Mouse (Mus musculus): Measurements from ENCODE around the gene Uqcrc1. TPM values are rescaled to one million over a fixed set of nuclear protein-coding genes. Genes with fewer than 3 reads are reported as not detected.

Gene Uqcrc1
- total and polyA plus RNA-seq, 3 experiments = 173 to 452 (median 188) TPM

- Histone ChIP-seq H3K36me3 (replicated peaks) (peaks cover 53% of the 10 kb centered on the region), H3K4me3 (ENCODE audit: low read depth, low read length) (peak overlapping the region; percentile 56; the same call in 1 of the 2 replicates), H3K4me1 (ENCODE audit: insufficient read depth, low read depth, low read length) (peaks cover 61% of the 10 kb centered on the region), H3K9me3 (replicated peaks) (no peaks in the 10 kb centered on the region), H3K27me3 (ENCODE audit: insufficient read depth, low read length) (no peaks in the 10 kb centered on the region)
- DNase-seq (ENCODE audit: low spot score) = peak; percentile 69
- TF ChIP-seq GATA1 (IDR thresholded peaks at IDR 0.05; ENCODE audit: borderline replicate concordance, low read length) = no peak
- ATAC-seq (ENCODE audit: extremely low read depth, insufficient number of reproducible peaks, low FRiP score, poor library complexity, severe bottlenecking) = no peak; the same call in 1 of the 2 replicates
Measured at GRCm38 (mm10) chr9:108999167-108999526, 62.7 kb downstream of the Uqcrc1 start.

Other genes with a start within 250 kb of the Uqcrc1 start
- not detected in 2 replicates for gene Prkar2a, start 247.3 kb upstream of the Uqcrc1 start, total RNA-seq (2014; fragmentation: Nextera tagmentation)
- 0.29 and 0.38 TPM in 2 replicates for gene Prkar2a, start 247.3 kb upstream of the Uqcrc1 start, total RNA-seq (2017)
- 0.19 TPM in 1 of 2 replicates, not detected in the other for gene Prkar2a, start 247.3 kb upstream of the Uqcrc1 start, polyA plus RNA-seq (2012)
- gene Ip6k2, start 152.8 kb upstream of the Uqcrc1 start, total RNA-seq (2014; fragmentation: Nextera tagmentation) = 39.0 and 43.0 TPM in 2 replicates
- 35.7 and 43.8 TPM in 2 replicates for gene Ip6k2, start 152.8 kb upstream of the Uqcrc1 start, total RNA-seq (2017)
- 29.4 and 33.6 TPM in 2 replicates for gene Ip6k2, start 152.8 kb upstream of the Uqcrc1 start, polyA plus RNA-seq (2012)
- 4.7 and 6.3 TPM in 2 replicates for gene Nckipsd, start 128.3 kb upstream of the Uqcrc1 start, total RNA-seq (2014; fragmentation: Nextera tagmentation)
- 4.1 and 5.2 TPM in 2 replicates for gene Nckipsd, start 128.3 kb upstream of the Uqcrc1 start, total RNA-seq (2017)
- gene Nckipsd, start 128.3 kb upstream of the Uqcrc1 start, polyA plus RNA-seq (2012) = 5.6 and 8.3 TPM in 2 replicates
- not detected in 2 replicates for gene Celsr3, start 110.3 kb upstream of the Uqcrc1 start, total RNA-seq (2014; fragmentation: Nextera tagmentation)
- gene Celsr3, start 110.3 kb upstream of the Uqcrc1 start, total RNA-seq (2017) = 0.11 and 0.12 TPM in 2 replicates
- 0.01 TPM in 1 of 2 replicates, not detected in the other for gene Celsr3, start 110.3 kb upstream of the Uqcrc1 start, polyA plus RNA-seq (2012)
- 1.0 and 3.6 TPM in 2 replicates for gene Slc26a6, start 83.3 kb upstream of the Uqcrc1 start, total RNA-seq (2014; fragmentation: Nextera tagmentation)
- gene Slc26a6, start 83.3 kb upstream of the Uqcrc1 start, total RNA-seq (2017) = 2.3 and 3.1 TPM in 2 replicates
- gene Slc26a6, start 83.3 kb upstream of the Uqcrc1 start, polyA plus RNA-seq (2012) = 2.4 and 3.5 TPM in 2 replicates
- not detected in 2 replicates for gene Tmem89, start 22.0 kb upstream of the Uqcrc1 start, total RNA-seq (2014; fragmentation: Nextera tagmentation)
- not detected in 2 replicates for gene Tmem89, start 22.0 kb upstream of the Uqcrc1 start, total RNA-seq (2017)
- not detected in 2 replicates for gene Tmem89, start 22.0 kb upstream of the Uqcrc1 start, polyA plus RNA-seq (2012)
- gene Col7a1, start 17.0 kb downstream of the Uqcrc1 start, total RNA-seq (2014; fragmentation: Nextera tagmentation) = 0.10 and 0.30 TPM in 2 replicates
- 1.1 and 3.0 TPM in 2 replicates for gene Col7a1, start 17.0 kb downstream of the Uqcrc1 start, total RNA-seq (2017)
- gene Col7a1, start 17.0 kb downstream of the Uqcrc1 start, polyA plus RNA-seq (2012) = 0.15 and 0.28 TPM in 2 replicates
- gene Ucn2, start 49.4 kb downstream of the Uqcrc1 start, total RNA-seq (2014; fragmentation: Nextera tagmentation) = not detected in 2 replicates
- 0.17 and 0.38 TPM in 2 replicates for gene Ucn2, start 49.4 kb downstream of the Uqcrc1 start, total RNA-seq (2017)
- not detected in 2 replicates for gene Ucn2, start 49.4 kb downstream of the Uqcrc1 start, polyA plus RNA-seq (2012)
- gene Pfkfb4, start 55.1 kb downstream of the Uqcrc1 start, total RNA-seq (2014; fragmentation: Nextera tagmentation) = 7.1 and 10.0 TPM in 2 replicates
- 9.1 and 9.3 TPM in 2 replicates for gene Pfkfb4, start 55.1 kb downstream of the Uqcrc1 start, total RNA-seq (2017)
- 1.7 and 4.1 TPM in 2 replicates for gene Pfkfb4, start 55.1 kb downstream of the Uqcrc1 start, polyA plus RNA-seq (2012)
- 17.1 and 24.2 TPM in 2 replicates for gene Shisa5, start 101.9 kb downstream of the Uqcrc1 start, total RNA-seq (2014; fragmentation: Nextera tagmentation)
- gene Shisa5, start 101.9 kb downstream of the Uqcrc1 start, total RNA-seq (2017) = 50.0 and 50.6 TPM in 2 replicates
- gene Shisa5, start 101.9 kb downstream of the Uqcrc1 start, polyA plus RNA-seq (2012) = 207 and 259 TPM in 2 replicates
- 9.6 and 14.4 TPM in 2 replicates for gene Trex1, start 123.1 kb downstream of the Uqcrc1 start, total RNA-seq (2014; fragmentation: Nextera tagmentation)
- 12.2 and 19.6 TPM in 2 replicates for gene Trex1, start 123.1 kb downstream of the Uqcrc1 start, total RNA-seq (2017)
- gene Trex1, start 123.1 kb downstream of the Uqcrc1 start, polyA plus RNA-seq (2012) = 15.1 and 27.4 TPM in 2 replicates
- gene Atrip, start 137.5 kb downstream of the Uqcrc1 start, total RNA-seq (2014; fragmentation: Nextera tagmentation) = 16.4 and 17.9 TPM in 2 replicates
- gene Atrip, start 137.5 kb downstream of the Uqcrc1 start, total RNA-seq (2017) = 18.1 and 22.8 TPM in 2 replicates
- 8.5 and 9.2 TPM in 2 replicates for gene Atrip, start 137.5 kb downstream of the Uqcrc1 start, polyA plus RNA-seq (2012)
- gene Ccdc51, start 145.9 kb downstream of the Uqcrc1 start, total RNA-seq (2014; fragmentation: Nextera tagmentation) = 4.7 and 5.0 TPM in 2 replicates
- gene Ccdc51, start 145.9 kb downstream of the Uqcrc1 start, total RNA-seq (2017) = 16.0 and 16.8 TPM in 2 replicates
- 8.0 and 8.8 TPM in 2 replicates for gene Ccdc51, start 145.9 kb downstream of the Uqcrc1 start, polyA plus RNA-seq (2012)
- 133 and 230 TPM in 2 replicates for gene Tma7, start 146.0 kb downstream of the Uqcrc1 start, total RNA-seq (2014; fragmentation: Nextera tagmentation)
- 413 and 422 TPM in 2 replicates for gene Tma7, start 146.0 kb downstream of the Uqcrc1 start, total RNA-seq (2017)
- gene Tma7, start 146.0 kb downstream of the Uqcrc1 start, polyA plus RNA-seq (2012) = 429 and 438 TPM in 2 replicates
- not detected in 2 replicates for gene Plxnb1, start 158.8 kb downstream of the Uqcrc1 start, total RNA-seq (2014; fragmentation: Nextera tagmentation)
- gene Plxnb1, start 158.8 kb downstream of the Uqcrc1 start, total RNA-seq (2017) = 0.23 and 0.44 TPM in 2 replicates
- not detected in 2 replicates for gene Plxnb1, start 158.8 kb downstream of the Uqcrc1 start, polyA plus RNA-seq (2012)
- not detected in 2 replicates for gene Fbxw21, start 225.4 kb downstream of the Uqcrc1 start, total RNA-seq (2014; fragmentation: Nextera tagmentation)
- gene Fbxw21, start 225.4 kb downstream of the Uqcrc1 start, total RNA-seq (2017) = 0.11 TPM in 1 of 2 replicates, not detected in the other
- gene Fbxw21, start 225.4 kb downstream of the Uqcrc1 start, polyA plus RNA-seq (2012) = not detected in 2 replicates

Data from G1E (cell line).